Mouse (Mus musculus): Measurements from ENCODE around the gene Nxn.

DNA sequence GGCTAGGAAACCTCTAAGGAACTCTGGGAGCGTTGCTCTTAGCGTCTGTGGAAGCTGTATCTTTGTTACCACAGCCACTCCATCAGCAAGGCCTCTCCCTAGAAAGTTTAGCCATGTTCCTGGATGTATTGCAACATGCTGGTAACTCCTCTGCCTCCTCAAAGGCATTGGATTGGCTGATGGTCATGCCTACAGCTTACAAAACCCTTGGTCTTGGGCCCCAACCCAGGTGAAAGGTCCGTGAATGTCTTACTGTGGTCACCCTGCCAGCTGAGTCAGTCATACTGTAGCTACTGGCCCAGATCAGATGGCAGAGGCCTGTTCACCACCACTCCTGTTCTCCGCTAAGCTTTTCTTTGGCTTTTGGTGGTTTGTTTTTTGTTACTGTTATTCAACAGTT lies 16.1 kb upstream of the Nxn start:
- TF ChIP-seq CTCF (IDR thresholded peaks at IDR 0.05; ENCODE audit: low read depth) (no peak), EP300 (IDR thresholded peaks at IDR 0.05; ENCODE audit: low read depth) (no peak)

Data from liver, embryonic 14.5 days (tissue).